Mouse (Mus musculus): ENCODE data around the gene Vmn1r85.
"Not testable (repeated sequence)": the region's sequence is repeated elsewhere in the genome, so short reads cannot be mapped to it uniquely, and the experiment has no call there.

The Vmn1r85 gene

DNA sequence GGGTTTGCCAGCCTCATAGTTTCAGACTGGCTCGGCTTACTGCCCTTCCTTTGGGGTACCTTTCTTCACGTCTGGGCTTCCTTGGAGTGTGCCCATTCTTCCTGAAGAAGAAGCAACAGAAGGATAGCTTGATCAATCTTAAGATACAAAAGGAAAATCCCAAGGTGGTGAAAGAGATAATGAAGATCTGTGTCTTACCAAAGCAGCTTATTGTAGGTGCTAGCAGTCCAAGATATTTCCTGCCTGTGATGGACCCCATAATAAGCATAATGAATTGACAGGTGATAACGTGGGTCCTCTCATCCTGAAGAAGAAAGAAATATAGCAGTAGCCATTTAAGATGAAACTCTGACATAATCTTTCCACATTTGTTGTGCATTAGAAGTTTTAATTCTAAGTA, at the start of gene Vmn1r85:
Gene Vmn1r85, minus strand, starts transcription at position 101 of the 400 bp plus-strand sequence.
- DNase-seq (ENCODE audit: extremely low read depth, low read depth), result no peak

DNA sequence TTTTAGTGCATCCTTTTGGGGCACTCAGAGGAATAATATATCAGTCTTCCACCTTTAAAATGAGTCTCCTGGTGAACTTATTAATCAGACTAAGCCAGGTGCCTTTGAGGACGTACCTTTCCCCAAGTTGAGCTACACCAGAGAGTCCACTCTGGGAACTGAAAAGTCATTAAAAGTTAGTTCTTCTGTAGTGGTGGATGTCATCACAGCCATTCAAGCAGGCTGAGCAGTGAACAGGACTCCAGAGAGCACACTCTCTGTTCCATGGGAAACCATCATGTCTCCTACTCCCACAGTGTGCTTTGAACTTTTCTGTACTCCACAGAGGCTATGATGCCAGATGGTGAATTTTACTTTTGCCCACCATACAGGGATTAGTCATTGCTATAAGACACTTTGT, 45.1 kb upstream of the Vmn1r85 start, which contains the start of gene Vmn1r87:
Gene Vmn1r87, minus strand, starts transcription at position 101 of the 400 bp plus-strand sequence.
- no peak for DNase-seq (ENCODE audit: extremely low read depth, low read depth)

DNA sequence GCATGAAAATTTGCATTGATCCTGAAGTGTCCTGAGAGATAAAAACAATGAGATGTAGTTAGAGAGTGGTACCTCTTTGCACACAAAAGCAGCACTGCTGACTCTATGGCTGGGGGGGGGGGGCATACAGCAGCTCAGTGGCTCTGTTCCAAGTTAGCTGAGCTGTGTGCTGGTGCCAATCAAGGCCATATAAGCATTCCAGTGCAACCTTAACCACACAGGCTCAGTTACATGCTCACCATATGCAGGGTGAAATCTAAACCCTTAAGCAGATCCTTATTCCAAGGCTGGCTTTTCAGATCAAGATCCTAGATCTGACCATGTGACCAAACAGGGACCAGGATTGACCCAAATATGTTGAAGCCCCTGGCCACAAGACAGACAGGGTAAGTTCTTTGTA, 42.4 kb upstream of the Vmn1r85 start:
- no peak for DNase-seq (ENCODE audit: extremely low read depth, low read depth)

DNA sequence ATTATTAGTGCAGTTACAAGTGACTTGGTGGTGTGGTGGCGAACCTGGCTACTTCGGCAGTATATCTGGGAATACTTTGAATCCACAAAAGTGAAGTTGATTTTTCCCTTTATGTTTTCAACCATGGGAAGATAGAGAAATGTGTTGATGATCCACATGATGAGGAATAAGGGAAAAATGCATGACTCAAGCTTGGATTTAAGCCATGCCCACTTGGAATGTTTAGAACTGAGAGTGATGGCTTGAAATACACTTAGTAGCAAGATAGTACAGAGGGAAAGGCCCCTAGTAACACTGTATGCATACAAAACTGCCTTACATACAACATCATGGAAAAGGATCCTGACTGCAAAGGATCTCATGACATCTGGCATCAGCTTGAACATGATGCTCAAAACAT, 36.9 kb upstream of the Vmn1r85 start:
- DNase-seq (ENCODE audit: extremely low read depth, low read depth), result no peak

DNA sequence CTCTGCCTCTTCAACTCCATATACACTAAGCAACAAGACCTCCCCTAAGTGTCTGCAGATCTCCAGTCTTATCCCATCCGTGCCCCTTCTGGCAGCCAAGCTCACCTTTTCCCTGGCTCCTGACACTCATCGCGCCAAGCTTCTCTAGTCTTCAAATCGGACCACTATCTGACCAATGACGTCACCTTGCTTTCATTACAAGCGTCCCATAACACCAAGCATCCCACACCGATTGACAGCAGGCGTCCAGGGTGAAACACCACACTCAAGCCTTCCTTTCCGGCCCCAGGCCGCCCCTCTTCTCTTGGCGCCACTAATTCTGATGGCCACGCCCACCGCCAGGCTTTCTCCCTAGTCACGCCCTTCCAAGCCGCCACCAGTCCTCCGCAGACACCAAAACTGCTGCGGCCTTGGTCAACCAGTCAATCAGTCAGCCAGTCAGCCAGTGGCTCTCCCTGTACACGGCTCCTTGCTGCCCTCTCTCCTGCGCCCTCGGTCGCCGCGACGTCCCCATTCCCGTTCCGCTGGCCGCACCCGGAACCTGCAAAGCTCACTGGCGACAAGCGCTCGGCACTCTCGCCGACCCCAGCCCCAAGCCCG, 28.7 kb upstream of the Vmn1r85 start:
- DNase-seq (ENCODE audit: extremely low read depth, low read depth), result peak; percentile 5

DNA sequence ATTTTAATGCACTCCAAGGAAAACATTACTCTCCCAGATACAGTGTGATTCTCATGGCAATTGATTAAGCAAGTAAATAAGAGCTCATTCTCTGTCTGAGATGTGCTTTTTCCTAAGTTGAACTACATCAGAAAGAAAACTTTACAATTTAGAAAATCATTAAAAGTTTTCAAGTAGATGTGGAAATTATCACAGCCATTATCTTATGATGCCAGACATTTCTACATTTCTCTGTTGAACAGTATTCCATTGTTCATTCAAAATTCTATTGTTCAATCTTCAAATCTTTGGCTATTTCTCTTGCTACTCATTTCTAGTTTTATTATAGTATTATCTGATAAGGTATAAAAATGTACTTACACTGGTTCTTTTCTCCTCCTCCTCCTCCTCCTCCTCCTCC, 24.8 kb upstream of the Vmn1r85 start, which contains the start of gene Vmn1r86:
Gene Vmn1r86, minus strand, starts transcription at position 101 of the 400 bp plus-strand sequence.
- no peak for DNase-seq (ENCODE audit: extremely low read depth, low read depth)

DNA sequence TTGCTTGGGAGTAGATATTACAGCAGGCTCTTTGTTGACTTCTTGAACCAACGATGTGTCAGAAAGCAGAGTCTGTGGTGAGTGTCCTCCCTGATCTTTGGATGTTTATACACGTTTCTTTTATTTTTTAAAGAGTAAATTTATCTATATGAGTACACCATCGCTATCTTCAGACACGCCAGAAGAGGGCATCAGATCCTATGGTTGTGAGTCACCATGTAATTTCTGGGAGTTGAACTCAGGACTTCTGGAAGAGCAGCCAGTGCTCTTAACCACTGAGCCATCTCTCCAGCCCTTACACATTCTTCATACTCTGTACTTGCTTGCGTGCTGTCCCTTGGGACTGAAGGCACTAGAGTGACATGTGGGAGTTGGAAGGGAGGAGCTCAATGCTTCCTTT, 22.7 kb downstream of the Vmn1r85 start:
- DNase-seq (ENCODE audit: extremely low read depth, low read depth), result no peak

DNA sequence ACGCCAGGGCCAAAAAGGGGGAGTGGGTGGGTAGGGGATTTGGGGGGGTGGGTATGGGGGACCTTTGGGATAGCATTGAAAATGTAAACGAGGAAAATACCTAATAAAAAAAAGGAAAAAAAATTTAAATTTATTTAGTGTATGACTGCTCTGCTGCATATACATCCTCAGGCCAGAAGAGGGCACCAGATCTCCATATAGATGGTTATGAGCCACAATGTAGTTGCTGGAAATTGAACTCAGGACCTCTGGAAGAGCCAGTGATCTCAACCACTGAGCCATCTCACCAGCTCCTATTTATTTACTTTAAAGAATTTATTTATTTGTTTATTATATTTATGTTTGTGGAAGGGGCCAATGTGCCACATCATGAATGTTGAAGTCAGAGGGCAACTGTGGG, 31.6 kb downstream of the Vmn1r85 start:
- not testable (repeated sequence) for DNase-seq (ENCODE audit: extremely low read depth, low read depth)

DNA sequence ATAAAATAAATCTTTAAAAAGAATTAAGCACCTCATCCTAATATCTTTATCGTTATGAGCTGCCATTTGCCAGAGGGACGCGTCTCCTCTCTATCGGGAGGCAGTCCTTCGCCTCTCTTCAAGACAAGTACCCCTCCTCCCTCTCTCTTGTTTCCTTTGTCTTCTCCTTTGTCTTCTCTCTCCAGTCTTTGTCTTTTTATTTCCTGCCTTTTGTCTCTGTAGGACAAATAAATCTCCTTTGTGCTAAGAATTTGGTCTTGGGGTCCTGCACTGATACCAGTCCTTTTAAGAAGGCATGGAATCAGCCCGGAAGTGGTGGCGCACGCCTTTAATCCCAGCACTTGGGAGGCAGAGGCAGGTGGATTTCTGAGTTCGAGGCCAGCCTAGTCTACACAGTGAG, 35.4 kb downstream of the Vmn1r85 start:
- DNase-seq (ENCODE audit: extremely low read depth, low read depth), result no peak

DNA sequence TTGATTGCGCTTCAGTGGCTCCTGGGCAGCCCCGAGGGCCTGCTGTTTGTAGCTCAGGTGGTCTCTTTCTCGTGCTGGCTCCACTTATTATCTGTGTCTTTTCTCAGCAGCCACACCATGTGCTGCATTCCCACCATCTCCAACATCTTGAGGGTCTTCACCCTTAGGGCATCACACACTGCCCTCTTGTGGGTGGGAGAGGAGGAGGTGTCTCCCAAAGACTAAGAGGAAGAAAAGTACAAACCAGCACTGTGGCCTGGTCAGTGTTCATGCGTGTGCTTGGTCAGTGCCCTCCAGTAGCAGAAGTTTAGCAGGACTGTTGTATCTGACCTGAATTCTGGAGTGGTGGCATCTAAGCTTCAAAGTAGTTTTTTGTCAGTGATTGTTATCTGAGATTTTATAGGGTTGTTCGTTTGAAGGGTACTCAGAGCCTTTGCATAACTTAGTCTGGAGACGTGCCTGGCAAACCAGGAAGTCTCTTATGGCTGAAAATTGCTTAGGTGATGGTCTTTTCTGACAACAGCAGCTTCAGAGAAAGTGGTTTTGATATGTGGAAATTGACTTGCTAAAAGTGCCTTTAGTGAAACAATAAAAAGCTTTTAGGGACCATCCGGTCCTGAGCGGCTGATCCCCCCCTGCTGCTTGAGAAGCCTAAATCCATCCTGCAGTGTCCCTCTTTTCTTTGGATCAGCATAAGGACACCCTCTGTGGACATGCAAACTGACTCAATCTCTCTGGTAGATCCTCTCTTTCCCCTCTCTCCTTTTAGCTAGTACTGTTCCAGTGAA, 37.9 kb downstream of the Vmn1r85 start:
- DNase-seq (ENCODE audit: extremely low read depth, low read depth), result no peak

DNA sequence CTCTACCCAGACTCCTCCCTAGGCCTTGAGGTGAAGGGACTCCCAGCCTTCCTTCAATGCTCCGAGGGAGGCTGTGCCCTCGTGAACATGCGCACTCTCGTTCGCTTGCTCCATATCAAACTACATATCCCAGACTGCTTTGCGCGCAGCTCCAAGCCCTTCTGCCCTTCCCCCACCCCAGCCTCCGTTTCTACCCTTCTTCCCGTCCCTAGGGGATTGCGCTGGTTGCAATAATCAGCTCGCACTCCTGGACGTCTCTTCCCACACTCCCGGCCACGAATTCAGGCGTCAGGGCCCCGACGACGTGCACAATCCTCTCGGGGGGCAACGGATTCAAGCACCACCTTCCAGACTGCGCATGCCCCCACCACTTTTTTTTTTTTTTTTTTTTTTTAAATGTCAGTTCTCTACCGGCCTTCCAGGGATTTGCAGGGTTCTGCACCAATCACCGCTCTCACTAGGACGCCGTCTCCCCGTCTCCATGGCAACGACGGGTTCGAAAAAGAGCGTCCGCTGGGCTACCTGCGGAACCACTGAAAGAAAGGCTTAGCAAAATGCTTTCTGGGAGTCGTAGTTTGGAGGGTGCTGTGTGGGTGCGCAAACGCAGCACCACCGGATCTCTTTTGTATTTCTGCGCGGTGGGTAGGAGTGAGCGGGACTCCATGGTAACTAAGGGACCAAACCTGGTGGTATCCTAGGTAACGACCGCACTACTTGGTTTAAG, 40.5 kb downstream of the Vmn1r85 start, which contains the start of gene Mzf1:
Gene Mzf1, minus strand, starts transcription at position 478 of the 724 bp plus-strand sequence.
- peak; percentile 93 for DNase-seq (ENCODE audit: extremely low read depth, low read depth)

DNA sequence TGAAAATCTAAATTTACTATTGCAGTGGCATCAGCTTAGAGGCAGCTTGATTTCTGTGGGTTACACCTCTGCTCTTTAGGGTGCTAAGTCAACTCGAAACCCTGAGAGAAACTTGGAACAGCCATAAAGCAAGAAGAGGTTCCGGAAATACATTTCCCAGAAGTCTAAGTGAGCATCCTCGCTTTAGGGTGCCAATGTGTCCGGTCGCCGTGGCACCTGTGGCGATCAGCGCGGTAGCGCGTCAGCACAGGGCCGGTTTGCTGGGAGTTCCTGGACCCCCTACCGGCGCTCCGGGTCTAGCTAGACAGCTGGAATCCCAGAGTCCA, 41.0 kb downstream of the Vmn1r85 start:
- DNase-seq (ENCODE audit: extremely low read depth, low read depth), result no peak

DNA sequence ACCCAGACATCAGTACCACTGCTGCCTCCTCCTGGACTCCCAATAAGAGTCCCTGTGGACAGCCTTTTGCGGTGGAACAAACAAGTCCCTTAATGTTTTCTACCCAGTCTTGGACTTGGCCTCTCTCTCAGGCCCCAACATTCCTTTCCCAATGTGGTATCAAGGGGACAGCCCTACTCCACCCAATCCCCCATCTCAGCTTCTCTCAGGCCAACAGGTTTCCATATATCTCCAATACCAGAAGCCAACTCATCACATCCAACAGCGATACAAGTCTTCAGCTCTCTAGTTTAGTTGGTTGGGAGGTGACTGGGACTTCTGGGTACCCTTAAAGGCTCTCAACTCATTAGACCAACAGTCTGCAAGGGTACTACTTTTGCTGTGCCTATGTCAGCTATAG, 41.5 kb downstream of the Vmn1r85 start:
- DNase-seq (ENCODE audit: extremely low read depth, low read depth), result no peak

DNA sequence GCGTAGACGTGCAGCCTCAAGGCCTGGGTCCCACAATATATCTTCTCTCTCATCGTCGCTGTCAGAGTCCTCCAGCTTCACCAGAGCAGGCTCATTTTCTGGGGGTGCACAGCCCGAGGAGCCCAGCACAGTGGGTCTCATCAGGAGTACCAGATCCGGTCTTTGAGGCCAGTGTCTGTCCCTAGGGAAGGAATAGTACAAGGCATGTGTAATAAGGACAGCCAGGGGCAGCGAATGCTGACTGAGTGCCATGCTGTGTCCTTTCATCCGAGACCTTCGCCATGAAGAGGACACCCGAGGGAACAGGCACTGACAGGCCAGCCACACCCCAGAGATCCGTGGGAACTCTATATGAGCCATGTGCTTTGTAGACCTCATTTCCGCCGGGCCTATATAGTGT, 42.0 kb downstream of the Vmn1r85 start:
- no peak for DNase-seq (ENCODE audit: extremely low read depth, low read depth)

DNA sequence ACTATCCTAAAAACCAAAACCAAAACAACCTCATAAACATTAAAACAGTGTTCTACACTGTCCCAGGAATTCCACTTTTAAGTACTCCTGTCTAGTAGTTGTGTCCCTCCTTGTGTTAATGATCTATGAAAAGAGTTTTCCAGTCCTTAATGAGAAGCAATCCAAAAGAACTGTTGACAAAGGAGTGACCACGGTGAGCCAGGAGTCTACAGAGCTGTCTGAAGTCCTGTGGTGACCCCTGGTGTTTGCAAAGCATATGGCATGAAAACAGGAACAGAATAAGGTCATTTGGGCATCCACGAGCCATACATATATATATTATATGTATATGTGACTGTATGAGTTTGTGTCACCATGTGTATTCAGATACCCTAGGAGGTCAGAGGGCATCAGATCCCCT, 48.9 kb downstream of the Vmn1r85 start:
- peak; percentile 54 for DNase-seq (ENCODE audit: extremely low read depth, low read depth)

DNA sequence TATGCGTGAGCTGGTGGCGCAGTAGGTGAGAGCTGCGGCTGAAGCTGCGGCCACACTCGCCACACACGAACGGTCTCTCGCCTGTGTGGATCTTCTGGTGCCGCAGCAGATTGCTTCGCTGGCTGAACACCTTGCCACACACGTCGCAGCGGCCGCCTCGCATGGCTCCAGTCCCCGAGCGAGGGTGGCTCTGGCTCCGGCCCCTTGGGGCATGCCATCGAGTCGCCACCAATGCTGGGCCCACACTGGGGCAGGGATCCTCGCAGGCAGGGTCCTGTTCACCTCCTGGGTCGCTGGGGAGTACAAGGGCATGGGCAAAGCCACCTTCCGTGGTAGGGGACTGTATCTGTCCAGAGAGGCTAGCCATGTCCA, 50.7 kb downstream of the Vmn1r85 start:
- DNase-seq (ENCODE audit: extremely low read depth, low read depth), result no peak

DNA sequence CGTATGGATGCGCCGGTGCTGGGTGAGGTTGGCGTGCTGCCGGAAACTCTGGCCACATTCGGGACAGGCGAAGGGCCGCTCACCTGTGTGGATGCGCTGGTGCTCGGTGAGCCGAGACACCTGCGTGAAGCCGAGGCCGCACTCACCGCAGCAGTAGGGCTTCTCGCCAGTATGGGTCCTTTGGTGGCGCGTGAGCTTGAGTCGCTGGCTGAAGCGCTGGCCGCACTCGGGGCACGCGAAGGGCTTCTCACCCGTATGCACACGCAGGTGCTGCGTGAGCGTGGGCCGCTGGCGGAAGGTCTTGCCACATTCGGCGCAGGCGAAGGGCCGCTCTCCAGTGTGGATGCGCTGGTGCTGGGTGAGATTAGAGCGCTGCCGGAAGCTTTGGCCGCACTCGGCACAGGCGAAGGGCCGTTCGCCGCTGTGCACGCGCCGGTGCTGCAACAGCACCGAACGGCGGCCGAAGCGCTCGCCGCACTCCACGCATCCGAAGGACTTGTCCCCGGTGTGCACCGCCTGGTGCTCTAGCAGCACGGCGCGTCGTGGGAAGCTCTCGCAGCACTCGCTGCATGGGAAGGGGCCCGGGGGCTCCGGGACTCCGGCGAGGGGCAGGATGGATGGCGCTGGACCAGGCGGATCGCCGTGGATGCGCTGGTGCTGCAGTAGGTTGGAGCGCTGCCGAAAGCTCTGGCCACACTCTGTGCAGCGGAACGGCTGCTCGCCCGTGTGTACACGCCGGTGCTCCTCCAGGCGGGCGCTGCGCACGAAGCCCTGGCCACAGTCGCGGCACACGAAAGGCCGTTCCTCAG, 51.3 kb downstream of the Vmn1r85 start:
- no peak for DNase-seq (ENCODE audit: extremely low read depth, low read depth)

DNA sequence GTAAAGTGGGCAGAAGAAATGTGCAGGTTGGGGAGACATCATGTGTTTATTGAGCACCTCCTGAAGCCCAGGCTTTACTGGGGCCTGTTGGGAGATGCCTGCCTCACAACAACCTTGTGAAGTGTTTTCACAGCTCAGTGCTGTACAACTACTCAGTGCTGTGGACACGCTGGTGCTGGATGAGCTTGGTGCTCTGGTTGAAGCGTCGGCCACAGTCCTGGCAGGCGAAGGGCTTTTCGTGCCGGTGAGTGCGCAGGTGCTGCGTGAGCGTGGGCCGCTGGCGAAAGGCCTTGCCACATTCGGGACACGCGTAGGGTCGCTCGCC, 51.9 kb downstream of the Vmn1r85 start:
- DNase-seq (ENCODE audit: extremely low read depth, low read depth), result no peak

DNA sequence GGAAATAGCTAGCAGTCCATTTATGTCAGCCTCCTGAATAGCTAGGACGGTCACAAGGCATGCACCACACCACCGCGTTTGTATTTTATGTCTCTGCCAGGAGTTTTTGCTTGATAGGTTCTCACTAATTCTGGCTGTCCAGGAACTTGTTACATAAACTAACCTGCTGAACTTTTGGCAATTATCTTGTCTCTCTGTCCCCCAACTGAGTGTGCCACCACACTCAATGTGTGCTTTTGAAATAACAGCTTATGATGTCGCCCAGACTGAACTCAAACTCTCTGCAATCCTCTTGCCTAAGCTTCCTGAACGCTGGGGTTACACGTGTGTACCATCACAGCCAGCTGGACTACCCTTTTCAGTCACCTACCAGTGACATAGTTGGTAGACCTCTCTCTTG, 52.5 kb downstream of the Vmn1r85 start:
- DNase-seq (ENCODE audit: extremely low read depth, low read depth), result no peak

DNA sequence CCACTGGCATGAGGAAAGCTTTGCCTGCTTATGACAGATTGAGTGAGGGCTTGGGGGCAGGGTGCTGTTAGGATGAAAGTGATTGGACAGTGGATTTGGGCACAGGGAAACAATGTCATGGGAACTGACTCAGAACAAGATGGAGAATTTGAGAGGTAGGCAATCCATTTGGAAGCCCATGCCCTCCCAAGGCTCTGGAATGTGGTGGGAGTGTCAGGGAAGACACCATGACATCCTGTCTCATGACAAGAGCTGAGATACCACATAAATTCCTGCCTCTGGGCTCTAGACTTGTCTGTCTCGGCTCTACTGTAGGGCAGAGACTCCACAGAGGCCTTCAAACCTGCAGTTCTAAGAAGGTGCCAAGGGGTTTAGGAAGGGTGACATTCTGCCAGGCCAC, 53.7 kb downstream of the Vmn1r85 start:
- no peak for DNase-seq (ENCODE audit: extremely low read depth, low read depth)

DNA sequence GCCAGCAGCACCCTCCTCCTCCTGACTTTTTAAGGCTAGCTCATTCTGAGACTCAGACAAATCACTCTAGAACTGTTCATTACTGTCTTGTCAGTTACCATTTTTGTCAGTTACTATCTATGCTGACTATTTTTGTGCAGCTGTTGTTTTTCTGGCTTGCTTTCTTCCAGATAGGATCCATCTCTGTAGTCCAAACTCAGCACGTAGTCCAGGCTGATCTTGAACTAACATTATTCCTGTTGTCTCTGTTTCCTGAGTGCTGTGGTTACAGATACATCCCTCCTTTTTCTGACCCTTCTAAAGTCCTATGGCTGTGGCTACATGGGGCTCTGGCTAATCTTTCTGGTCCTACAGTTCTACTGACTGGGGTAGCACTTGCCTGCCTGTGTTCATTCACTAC, 55.8 kb downstream of the Vmn1r85 start:
- no peak for DNase-seq (ENCODE audit: extremely low read depth, low read depth)
